Mouse (Mus musculus): ENCODE measurements around the gene Mdm4.
"Not testable (repeated sequence)": the region's sequence is repeated elsewhere in the genome, so short reads cannot be mapped to it uniquely, and the experiment has no call there.

Mdm4 gene

DNA sequence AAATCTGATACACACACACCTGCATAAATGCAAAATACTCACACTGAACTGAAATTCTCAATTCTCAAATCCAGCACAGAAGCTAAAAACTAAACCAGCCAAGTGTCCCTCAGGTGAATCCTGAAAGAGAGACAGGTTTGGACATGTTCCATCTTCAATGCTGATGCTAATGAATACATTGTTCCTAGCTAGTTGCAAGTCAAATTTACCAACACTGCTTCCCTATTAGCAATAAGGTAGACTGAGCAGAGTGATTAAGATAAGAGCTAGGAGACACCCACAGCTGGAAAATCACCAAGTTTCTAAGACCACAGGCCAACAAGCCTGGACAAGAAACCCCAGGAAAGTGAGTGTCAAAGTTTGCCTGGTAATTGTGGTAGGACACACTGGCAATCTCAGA lies 11.0 kb downstream of the Mdm4 start:
- no peak for DNase-seq

GRCm38 (mm10) chr1:133018580-133018979 lies 11.8 kb downstream of the Mdm4 start:
- no peak for DNase-seq

- DNase-seq: no peak
Measured at GRCm38 (mm10) chr1:133016775-133017428, 13.5 kb downstream of the Mdm4 start.

GRCm38 (mm10) chr1:133014196-133014595 lies 16.2 kb downstream of the Mdm4 start:
- no peak for DNase-seq

- DNase-seq: no peak
Measured at GRCm38 (mm10) chr1:133013331-133013730, 17.0 kb downstream of the Mdm4 start.

- DNase-seq: peak; percentile 59
Measured at GRCm38 (mm10) chr1:133011955-133012841, 18.2 kb downstream of the Mdm4 start.

DNA sequence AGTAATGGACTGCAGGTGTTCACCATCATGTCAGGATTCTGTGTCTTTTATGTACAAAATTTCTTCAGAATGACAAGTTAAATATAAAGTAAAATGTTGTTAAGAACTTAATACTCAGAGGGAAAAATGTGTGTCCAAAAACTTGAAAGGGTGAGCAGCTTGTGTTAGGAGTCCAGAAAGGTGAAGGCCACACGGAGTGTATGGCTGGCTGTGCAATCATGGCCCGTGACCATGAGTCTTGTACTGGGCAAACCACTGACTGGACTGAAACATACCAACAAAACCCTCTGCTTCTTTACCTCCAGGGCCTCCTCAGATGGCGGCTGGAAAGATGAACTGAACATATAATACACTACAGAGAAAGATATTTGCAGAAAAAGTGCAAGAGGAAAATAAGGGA lies 23.8 kb downstream of the Mdm4 start:
- no peak for DNase-seq

GRCm38 (mm10) chr1:133000347-133000746 lies 30.0 kb downstream of the Mdm4 start:
- DNase-seq: no peak

DNA sequence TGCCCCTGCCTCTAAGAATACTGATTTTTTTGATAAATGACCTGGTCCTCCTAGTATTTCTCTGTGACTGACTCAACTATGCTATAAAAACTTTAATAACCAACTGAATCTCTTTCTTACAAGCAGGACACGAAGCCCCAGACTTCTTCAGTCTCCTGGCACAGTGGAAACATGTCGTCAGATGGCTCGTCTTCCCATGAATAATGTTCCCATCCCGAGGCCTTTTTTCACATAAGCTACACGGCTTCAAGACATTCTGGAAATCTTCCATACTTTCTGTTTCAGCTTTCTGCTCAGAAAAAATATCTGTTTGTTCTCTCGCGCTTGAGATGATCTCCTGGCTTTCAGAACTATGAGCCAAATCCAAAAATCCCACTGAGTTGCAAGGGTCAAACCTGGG lies 38.8 kb downstream of the Mdm4 start:
- no peak for DNase-seq

DNA sequence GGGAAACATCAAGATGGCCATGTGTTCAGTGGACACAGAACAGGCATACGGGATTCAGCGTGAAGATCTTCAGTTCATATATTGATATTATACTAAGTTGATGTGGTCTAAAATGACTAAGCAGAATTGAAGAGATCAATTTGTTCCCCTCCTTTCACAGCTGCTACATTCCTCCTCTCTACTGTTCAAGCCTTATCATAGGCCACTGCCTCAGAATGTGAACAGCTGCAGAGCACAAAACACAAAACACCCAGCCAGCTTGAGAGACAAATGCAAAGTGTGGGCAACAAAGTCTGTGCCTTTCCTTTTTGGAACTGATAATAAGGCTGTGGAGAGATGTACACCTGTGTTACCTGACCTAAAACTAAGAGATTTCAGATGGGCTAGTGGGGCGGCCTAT lies 39.6 kb downstream of the Mdm4 start:
- no peak for DNase-seq

- DNase-seq: not testable (repeated sequence)
Measured at GRCm38 (mm10) chr1:132988556-132989459, 41.6 kb downstream of the Mdm4 start.

- DNase-seq: peak; percentile 62
Measured at GRCm38 (mm10) chr1:132982728-132983127, 47.6 kb downstream of the Mdm4 start.

- no peak for DNase-seq
Measured at GRCm38 (mm10) chr1:132981232-132981631, 49.1 kb downstream of the Mdm4 start.

DNA sequence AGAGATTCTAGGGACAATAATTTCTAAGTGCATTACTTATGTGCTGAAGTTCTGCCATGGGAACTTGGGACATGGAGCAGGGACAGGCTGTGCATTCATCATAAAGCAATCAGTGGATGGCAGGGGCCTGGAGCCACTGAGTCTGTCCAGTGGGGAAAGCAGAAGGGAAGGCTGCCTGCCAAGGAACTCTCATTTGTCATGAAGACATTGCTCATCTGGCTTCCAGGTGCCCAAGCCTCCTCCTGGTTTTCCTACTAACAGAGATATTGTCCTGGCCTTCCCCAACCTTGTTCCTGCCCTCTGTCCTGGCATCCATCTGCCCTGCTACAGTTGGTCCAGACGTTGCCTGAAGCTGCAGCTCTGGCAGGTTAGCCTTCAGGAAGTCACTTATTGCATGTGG lies 53.0 kb downstream of the Mdm4 start:
- no peak for DNase-seq

DNA sequence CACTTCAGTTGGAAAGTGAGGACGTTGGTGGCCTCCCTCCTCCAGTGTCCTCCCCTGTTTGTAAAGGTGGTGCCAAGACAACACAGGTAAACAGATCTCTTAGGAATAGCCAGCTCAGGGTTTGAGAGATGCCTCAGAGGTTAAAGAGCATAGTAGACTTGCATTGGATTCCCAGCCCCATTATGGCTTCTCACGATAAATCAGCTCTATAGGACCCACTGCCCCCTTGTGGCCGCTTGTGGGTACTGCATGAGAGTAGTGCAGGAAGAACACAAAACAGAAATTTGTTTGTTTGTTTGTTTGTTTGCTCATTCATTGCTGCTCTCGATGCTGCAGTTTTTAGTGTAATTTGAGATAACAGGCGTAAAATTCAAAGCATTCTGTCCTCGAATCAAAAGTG lies 61.7 kb downstream of the Mdm4 start:
- peak; percentile 61 for DNase-seq

DNA sequence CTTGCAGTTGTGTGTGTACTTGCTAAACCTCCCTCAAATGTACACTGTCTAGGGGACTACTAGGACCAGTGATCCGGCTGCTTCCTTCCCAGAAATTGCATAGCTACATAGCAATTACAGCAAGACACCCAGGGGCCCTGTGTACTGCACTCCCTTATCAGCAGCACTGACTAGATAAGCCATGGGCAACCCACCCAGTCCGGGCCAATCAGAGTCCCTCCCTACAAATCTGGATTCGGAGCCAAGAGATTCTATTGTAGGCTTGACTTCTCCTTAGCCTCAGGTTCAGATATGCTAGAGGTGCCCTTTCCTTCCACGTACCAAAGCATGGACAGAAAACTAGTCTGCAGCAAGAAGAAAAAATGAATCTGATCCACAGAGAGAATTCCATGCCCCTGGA lies 65.7 kb downstream of the Mdm4 start:
- no peak for DNase-seq

- no peak for DNase-seq
Measured at GRCm38 (mm10) chr1:132964106-132964505, 66.3 kb downstream of the Mdm4 start.

DNA sequence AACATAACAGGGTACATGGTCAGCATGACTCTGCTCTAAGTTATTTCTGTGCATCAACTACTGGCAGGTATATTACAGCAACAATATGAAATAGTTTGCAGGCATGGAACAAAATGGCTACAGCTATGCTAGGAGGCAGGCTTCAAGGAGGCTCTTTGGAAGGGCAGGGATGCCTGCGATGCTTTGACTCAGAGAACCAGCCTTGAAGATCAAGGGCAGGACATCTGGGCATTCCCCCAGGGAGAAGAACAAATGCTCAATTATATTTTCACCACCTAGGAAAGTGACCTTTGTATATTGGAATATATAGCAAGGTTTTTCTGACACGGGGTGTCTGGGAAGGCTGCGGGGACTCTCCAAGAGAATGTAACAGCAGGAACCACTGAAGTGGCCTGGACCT lies 68.6 kb downstream of the Mdm4 start:
- DNase-seq: no peak

GRCm38 (mm10) chr1:132956809-132957208 lies 73.6 kb downstream of the Mdm4 start:
- DNase-seq: no peak

DNA sequence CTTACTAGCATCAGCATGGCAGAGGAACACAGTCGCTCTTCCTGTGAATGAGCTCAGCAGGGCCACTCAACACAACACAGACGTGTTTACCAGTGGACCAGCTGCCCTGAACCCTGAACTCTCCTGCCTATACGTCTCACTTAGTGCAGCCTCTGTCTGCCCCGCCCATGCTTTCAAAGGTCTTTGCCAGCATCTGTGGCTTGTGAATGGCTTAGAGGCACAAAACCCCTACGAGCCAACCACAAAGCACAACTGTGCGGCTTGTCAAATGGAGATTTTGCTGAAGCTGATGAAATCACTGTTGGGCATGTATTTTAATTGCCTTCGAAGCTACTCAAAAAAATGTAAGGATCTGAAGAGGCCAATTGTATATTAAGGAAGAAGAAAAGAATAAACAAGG lies 82.5 kb downstream of the Mdm4 start:
- no peak for DNase-seq

DNA sequence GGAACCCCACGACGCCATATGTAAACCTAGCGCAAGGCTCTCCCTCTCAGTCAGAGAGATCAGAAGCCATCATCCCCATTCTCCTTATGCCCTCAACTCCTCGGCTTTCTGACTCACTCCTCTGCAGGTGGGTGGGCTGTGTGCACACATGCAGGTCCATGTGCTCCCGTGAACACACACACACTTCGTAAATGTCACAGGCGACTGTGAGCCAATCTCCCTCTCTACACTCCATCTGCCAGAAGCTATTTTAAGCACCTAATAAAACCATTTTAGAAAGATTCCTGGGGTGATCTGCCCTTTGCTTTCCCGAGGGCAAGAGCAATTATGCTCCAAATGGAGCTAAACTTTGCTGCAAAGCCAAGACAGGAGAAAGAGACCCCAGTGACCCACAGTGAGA lies 84.5 kb downstream of the Mdm4 start:
- no peak for DNase-seq

DNA sequence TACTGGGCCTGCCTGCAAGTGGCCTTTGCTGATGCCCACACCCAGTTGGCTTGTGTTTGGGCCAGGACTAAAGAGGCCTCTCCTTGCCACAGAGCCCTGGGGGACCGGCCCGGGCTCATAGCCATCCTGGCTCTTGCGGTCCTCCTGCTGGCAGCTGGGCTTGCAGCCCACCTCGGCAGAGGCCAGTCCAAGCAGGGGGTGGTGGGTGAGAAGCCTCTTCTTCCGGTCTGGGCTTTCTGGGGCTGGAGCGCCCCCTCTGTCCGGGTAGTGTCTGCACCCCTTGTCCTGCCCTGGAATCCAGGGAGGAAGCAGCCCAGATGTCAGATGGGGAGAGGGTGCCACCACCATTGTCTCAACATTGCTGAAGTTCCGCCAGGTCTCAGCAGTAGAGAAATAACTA lies 91.4 kb downstream of the Mdm4 start:
- DNase-seq: no peak

GRCm38 (mm10) chr1:132937296-132938030 lies 92.9 kb downstream of the Mdm4 start:
- DNase-seq: no peak

All from thymus, postnatal 14 days (tissue).